Mouse (Mus musculus) heart, postnatal 0 days (tissue): ENCODE measurements at regions not wholly inside any gene's neighbourhood (a gene's known extent, or its start where the extent isn't known, plus 50 kb on each side); places are given as distances from the start of the nearest gene placed in this dataset.

Experiments
- ATAC-seq: fragments of 200-750 bp; cut with Nextera tagmentation; 2 replicates; pipeline ENCODE4 v1.8.0; 2017; ENCODE audit warnings: low read depth, moderate number of reproducible peaks, moderate library complexity; ENCODE audit not compliant: insufficient read depth
- DNase-seq: peaks from one replicate; pipeline ENCODE4 v3.0.0-alpha.2; 2016; ENCODE audit warnings: low spot score
- H3K27ac ChIP-seq: fragments of 300-500 bp; sonication (generic); 2 replicates; pipeline ENCODE4 v1.5.1; 2014; ENCODE audit warnings: low read depth, mild to moderate bottlenecking
- H3K27me3 ChIP-seq: fragments of 300-500 bp; sonication (generic); 2 replicates; pipeline ENCODE4 v1.6.1; 2014; ENCODE audit warnings: low read length, mixed read lengths; ENCODE audit not compliant: control insufficient read depth, insufficient read depth
- H3K36me3 ChIP-seq: fragments of 300-500 bp; sonication (generic); replicated peaks from 2 replicates; pipeline ENCODE4 v1.6.1; 2014; ENCODE audit warnings: low read length, mixed read lengths; ENCODE audit not compliant: control insufficient read depth, insufficient read depth
- H3K4me1 ChIP-seq: fragments of 300-500 bp; sonication (generic); 2 replicates; pipeline ENCODE4 v1.6.1; 2014; ENCODE audit warnings: antibody characterized with exemption; ENCODE audit not compliant: control insufficient read depth, insufficient read depth
- H3K4me2 ChIP-seq: fragments of 300-500 bp; sonication (generic); 2 replicates; pipeline ENCODE4 v1.6.1; 2014; ENCODE audit warnings: low read depth, mild to moderate bottlenecking, low read length, moderate library complexity
- H3K4me3 ChIP-seq: fragments of 300-500 bp; sonication (generic); 2 replicates; pipeline ENCODE4 v1.5.1; 2014; ENCODE audit warnings: low read depth, low read length
- H3K9ac ChIP-seq: fragments of 300-500 bp; sonication (generic); replicated peaks from 2 replicates; pipeline ENCODE4 v1.6.1; 2014; ENCODE audit warnings: low read depth, low read length, mixed read lengths
- H3K9me3 ChIP-seq: fragments of 300-500 bp; sonication (generic); replicated peaks from 2 replicates; pipeline ENCODE4 v1.6.1; 2016; ENCODE audit warnings: low read length; ENCODE audit not compliant: control insufficient read depth
- CTCF ChIP-seq: IDR thresholded peaks from 2 replicates; pipeline ENCODE4 v1.5.1; 2016; ENCODE audit warnings: antibody characterized with exemption, control low read depth, low read depth
- EP300 ChIP-seq: IDR thresholded peaks from 2 replicates; pipeline ENCODE4 v1.6.1; 2016; ENCODE audit warnings: antibody characterized with exemption, low read depth
- WGBS: fragments of 180-500 bp; shearing (Covaris S2); extraction: QIAGEN DNeasy Blood & Tissue Kit; methylation state at CpG from one replicate; pipeline ENCODE4 v1.1.7; 2014; 5-methylcytosine and 5-hydroxymethylcytosine counted together

GRCm38 (mm10) chr13:58686822-58687221, 76.1 kb upstream of the Slc28a3 start:
- no peak overlapping the region for H3K4me2 ChIP-seq
- H3K36me3 ChIP-seq, result no peaks in the 10 kb centered on the region
- ATAC-seq (no peak), DNase-seq (no peak)
- WGBS, result 37% methylated on average over 5 of the region's 5 CpGs
- H3K9me3 ChIP-seq, result no peaks in the 10 kb centered on the region
- H3K4me1 ChIP-seq, result no peaks in the 10 kb centered on the region
- H3K27me3 ChIP-seq, result no peaks in the 10 kb centered on the region
- H3K9ac ChIP-seq, result no peak overlapping the region
- no peak overlapping the region for H3K4me3 ChIP-seq
- TF ChIP-seq EP300 (no peak), CTCF (no peak)
- no peak overlapping the region for H3K27ac ChIP-seq

GRCm38 (mm10) chr13:58687609-58688008, 76.9 kb upstream of the Slc28a3 start:
- Histone ChIP-seq H3K27ac (no peak overlapping the region), H3K9ac (no peak overlapping the region), H3K27me3 (no peaks in the 10 kb centered on the region), H3K4me2 (no peak overlapping the region), H3K4me1 (no peaks in the 10 kb centered on the region), H3K9me3 (no peaks in the 10 kb centered on the region), H3K36me3 (no peaks in the 10 kb centered on the region), H3K4me3 (no peak overlapping the region)
- ATAC-seq (no peak), DNase-seq (no peak)
- 44% methylated on average over 2 of the region's 2 CpGs for WGBS
- TF ChIP-seq EP300, result no peak
- TF ChIP-seq CTCF, result no peak

- ATAC-seq (no peak), DNase-seq (no peak)
- Histone ChIP-seq H3K9me3 (no peaks in the 10 kb centered on the region), H3K4me2 (no peak overlapping the region), H3K4me1 (no peaks in the 10 kb centered on the region), H3K27ac (no peak overlapping the region), H3K9ac (no peak overlapping the region), H3K27me3 (no peaks in the 10 kb centered on the region), H3K4me3 (no peak overlapping the region), H3K36me3 (no peaks in the 10 kb centered on the region)
- WGBS, result 47% methylated on average over 2 of the region's 2 CpGs
- TF ChIP-seq EP300, result no peak
- TF ChIP-seq CTCF, result no peak
Observed at GRCm38 (mm10) chr13:58688249-58688648, 77.6 kb upstream of the Slc28a3 start.

GRCm38 (mm10) chr13:58694703-58695102, 84.0 kb upstream of the Slc28a3 start:
- 52% methylated on average over 6 of the region's 6 CpGs for WGBS
- H3K9me3 ChIP-seq, result no peaks in the 10 kb centered on the region
- H3K9ac ChIP-seq, result no peak overlapping the region
- no peak overlapping the region for H3K4me2 ChIP-seq
- no peak overlapping the region for H3K4me3 ChIP-seq
- H3K27ac ChIP-seq, result no peak overlapping the region
- no peak for ATAC-seq
- no peaks in the 10 kb centered on the region for H3K4me1 ChIP-seq
- TF ChIP-seq CTCF, result no peak
- TF ChIP-seq EP300, result no peak
- H3K36me3 ChIP-seq, result no peaks in the 10 kb centered on the region
- no peak for DNase-seq
- H3K27me3 ChIP-seq, result no peaks in the 10 kb centered on the region

- H3K27ac ChIP-seq, result no peak overlapping the region
- DNase-seq (no peak), ATAC-seq (no peak)
- H3K4me2 ChIP-seq, result no peak overlapping the region
- H3K36me3 ChIP-seq, result no peaks in the 10 kb centered on the region
- TF ChIP-seq CTCF, result no peak
- TF ChIP-seq EP300, result no peak
- no peaks in the 10 kb centered on the region for H3K9me3 ChIP-seq
- 81% methylated on average over 4 of the region's 4 CpGs for WGBS
- no peak overlapping the region for H3K9ac ChIP-seq
- H3K27me3 ChIP-seq, result no peaks in the 10 kb centered on the region
- H3K4me1 ChIP-seq, result no peaks in the 10 kb centered on the region
- H3K4me3 ChIP-seq, result no peak overlapping the region
Observed at GRCm38 (mm10) chr13:58695964-58696363, 85.3 kb upstream of the Slc28a3 start.

GRCm38 (mm10) chr13:58700021-58700420, 89.3 kb upstream of the Slc28a3 start:
- TF ChIP-seq CTCF (no peak), EP300 (no peak)
- Histone ChIP-seq H3K27me3 (no peaks in the 10 kb centered on the region), H3K4me2 (no peak overlapping the region), H3K27ac (no peak overlapping the region), H3K36me3 (no peaks in the 10 kb centered on the region), H3K4me3 (no peak overlapping the region), H3K4me1 (no peaks in the 10 kb centered on the region), H3K9ac (no peak overlapping the region), H3K9me3 (no peaks in the 10 kb centered on the region)
- no peak for DNase-seq
- no peak for ATAC-seq
- 85% methylated on average over 8 of the region's 8 CpGs for WGBS
